In the genomic region with DNA sequence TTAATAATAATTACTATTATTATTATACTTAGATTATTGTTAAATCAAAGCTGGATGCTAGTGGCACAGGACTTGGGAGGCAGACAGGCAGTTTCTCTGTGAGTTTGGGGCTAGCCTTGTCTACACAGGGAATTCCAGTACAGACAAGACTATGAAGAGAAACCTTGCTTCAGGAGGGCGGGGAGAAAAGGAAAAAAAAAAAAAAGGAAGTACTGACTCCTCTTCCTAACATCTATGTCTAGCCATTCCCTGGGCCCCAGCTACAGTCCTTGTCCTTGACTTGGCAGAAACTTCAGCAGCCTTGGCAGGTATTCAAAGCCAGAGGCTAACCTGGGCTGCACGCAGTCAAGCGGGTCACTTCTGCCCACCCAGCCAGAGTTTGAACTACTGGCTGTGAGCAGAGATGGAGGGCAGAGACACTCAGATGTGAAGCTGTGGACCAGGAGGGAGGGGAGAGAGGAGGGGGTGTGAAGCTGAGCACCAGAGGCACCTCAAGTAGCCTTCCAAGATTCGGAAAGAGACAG, we compare ENCODE assay signal across 30 mouse cellular contexts. TPM values are rescaled to one million over a fixed set of nuclear protein-coding genes. Genes with fewer than 3 reads are reported as not detected.
DNase-seq lines count a peak whose midpoint lies in the region; ATAC-seq and TF ChIP-seq lines count a peak whose summit lies in the region.
"Had no signal": no experiment of that assay in that cellular context is flagged by ENCODE, and none has a peak within 500 bp of the region (broad histone marks: within the 10 kb centered on the region; RNA-seq: fewer than 3 reads in every experiment).

No protein-coding gene starts in this region.

- TF ChIP-seq CTCF in MEL (IDR thresholded peaks at IDR 0.05 in 2 of 3, conservative IDR thresholded peaks at IDR 0.05 in 1 of 3; ENCODE audit: control insufficient read depth in 1 of 3, insufficient read depth in 1 of 3, low read depth in 2 of 3, low read length in 3 of 3, poor library complexity in 1 of 3, severe bottlenecking in 1 of 3): no peak

- H3K27ac ChIP-seq in forebrain, embryonic 10.5 days: no peak overlapping the region
- no peak overlapping the region for H3K27ac ChIP-seq in forebrain, embryonic 13.5 days
- H3K27ac ChIP-seq in liver, embryonic 13.5 days: 0 out of 2 replicates have a peak overlapping the region, but pooled peaks have one; percentile 75
- H3K27ac ChIP-seq in liver, embryonic 12.5 days: no peak overlapping the region
- H3K27ac ChIP-seq in MEL (ENCODE audit: control insufficient read depth, low read depth, low read length): no peak overlapping the region
- H3K27ac ChIP-seq: heart, adult 2 months; heart, embryonic 13.5 days; hindbrain, embryonic 14.5 days; hindbrain, postnatal 0 days had no signal

- no peak for TF ChIP-seq POLR2A in MEL (IDR thresholded peaks at IDR 0.05; ENCODE audit: control insufficient read depth in 1 of 2, insufficient read depth in 1 of 2, low read depth in 1 of 2, low read length in 2 of 2, poor library complexity in 1 of 2)

- TF ChIP-seq RAD21 in MEL (IDR thresholded peaks at IDR 0.05; ENCODE audit: low read depth, low read length): no peak

- H3K9me3 ChIP-seq in forebrain, embryonic 10.5 days: no peaks in the 10 kb centered on the region
- H3K9me3 ChIP-seq in forebrain, embryonic 13.5 days (replicated peaks): no peaks in the 10 kb centered on the region
- no peaks in the 10 kb centered on the region for H3K9me3 ChIP-seq in liver, embryonic 13.5 days (replicated peaks)
- H3K9me3 ChIP-seq in liver, embryonic 12.5 days (replicated peaks): no peaks in the 10 kb centered on the region
- no peaks in the 10 kb centered on the region for H3K9me3 ChIP-seq in MEL (replicated peaks; ENCODE audit: insufficient read depth, low read length)
- H3K9me3 ChIP-seq: embryonic facial prominence, embryonic 15.5 days; forebrain, embryonic 12.5 days; G1E; heart, embryonic 10.5 days; heart, embryonic 13.5 days had no signal

- 82% methylated on average over 4 of the region's 4 CpGs for WGBS in forebrain, embryonic 10.5 days
- 80% methylated on average over 4 of the region's 4 CpGs for WGBS in forebrain, embryonic 13.5 days
- 52% methylated on average over 4 of the region's 4 CpGs for WGBS in liver, embryonic 13.5 days (ENCODE audit: insufficient replicate concordance)
- WGBS in liver, embryonic 12.5 days (ENCODE audit: insufficient replicate concordance): 68% methylated on average over 4 of the region's 4 CpGs

- peak overlapping the region; percentile 95; the same call in 1 of the 2 replicates for H3K4me3 ChIP-seq in forebrain, embryonic 10.5 days
- no peak overlapping the region for H3K4me3 ChIP-seq in forebrain, embryonic 13.5 days
- no peak overlapping the region for H3K4me3 ChIP-seq in liver, embryonic 13.5 days (replicated peaks)
- H3K4me3 ChIP-seq in liver, embryonic 12.5 days: no peak overlapping the region
- 0 out of 4 replicates have a peak overlapping the region, but pooled peaks of 1 of the 2 experiments have one; percentile 24 for H3K4me3 ChIP-seq in MEL (ENCODE audit: control insufficient read depth in 1 of 2, insufficient read depth in 1 of 2, low read depth in 2 of 2, low read length in 2 of 2)
- H3K4me3 ChIP-seq: forebrain, embryonic 12.5 days; heart, adult 2 months; heart, embryonic 13.5 days had no signal

- peaks cover 62% of the 10 kb centered on the region for H3K36me3 ChIP-seq in forebrain, embryonic 10.5 days (replicated peaks)
- H3K36me3 ChIP-seq in forebrain, embryonic 13.5 days (ENCODE audit: poor library complexity, severe bottlenecking): peaks cover 58% of the 10 kb centered on the region
- peaks cover 46% of the 10 kb centered on the region for H3K36me3 ChIP-seq in liver, embryonic 13.5 days
- H3K36me3 ChIP-seq in liver, embryonic 12.5 days: peaks cover 46% of the 10 kb centered on the region
- H3K36me3 ChIP-seq in MEL (ENCODE audit: control insufficient read depth in 1 of 2, insufficient read depth in 2 of 2, low read length in 2 of 2): peaks cover 0 to 22% of the 10 kb centered on the region in 2 experiments; a peak in 3 of 4 replicates

- H3K4me1 ChIP-seq in forebrain, embryonic 10.5 days: peaks cover 41% of the 10 kb centered on the region
- H3K4me1 ChIP-seq in forebrain, embryonic 13.5 days: peaks cover 24% of the 10 kb centered on the region
- peaks cover 51% of the 10 kb centered on the region for H3K4me1 ChIP-seq in liver, embryonic 13.5 days (replicated peaks)
- peaks cover 59% of the 10 kb centered on the region for H3K4me1 ChIP-seq in liver, embryonic 12.5 days
- peaks cover 9 to 39% of the 10 kb centered on the region in 2 experiments for H3K4me1 ChIP-seq in MEL (ENCODE audit: control insufficient read depth in 1 of 2, insufficient read depth in 2 of 2, low read length in 2 of 2)

- ATAC-seq in cerebellum, adult (ENCODE audit: insufficient number of reproducible peaks, low FRiP score, low TSS enrichment): no peak
- ATAC-seq in forebrain, embryonic 13.5 days: no peak
- no peak for ATAC-seq in liver, embryonic 13.5 days (ENCODE audit: low read depth)
- ATAC-seq in liver, embryonic 12.5 days: no peak
- ATAC-seq: activated CD4-positive, CD25-positive, alpha-beta regulatory T cell, adult 4 months; forebrain, embryonic 16.5 days; hindbrain, postnatal 0 days; inflammation-experienced regulatory T-cells, adult 6 months; intestine, embryonic 16.5 days had no signal

- H3K4me2 ChIP-seq in forebrain, embryonic 13.5 days: no peak overlapping the region
- no peak overlapping the region for H3K4me2 ChIP-seq in liver, embryonic 13.5 days
- H3K4me2 ChIP-seq in liver, embryonic 12.5 days: no peak overlapping the region; the same call in 1 of the 2 replicates
- H3K4me2 ChIP-seq: embryonic facial prominence, embryonic 15.5 days; hindbrain, embryonic 14.5 days had no signal

- H3K9ac ChIP-seq in forebrain, embryonic 13.5 days: no peak overlapping the region
- no peak overlapping the region for H3K9ac ChIP-seq in liver, embryonic 13.5 days
- no peak overlapping the region for H3K9ac ChIP-seq in liver, embryonic 12.5 days
- no peak overlapping the region for H3K9ac ChIP-seq in MEL (ENCODE audit: control insufficient read depth, low read depth, low read length, poor library complexity, severe bottlenecking)
- H3K9ac ChIP-seq: embryonic facial prominence, embryonic 15.5 days; forebrain, embryonic 12.5 days; heart, embryonic 13.5 days had no signal

- no peak for TF ChIP-seq EP300 in MEL (IDR thresholded peaks at IDR 0.05; ENCODE audit: low read depth in 1 of 2, low read length in 2 of 2)

- H3K27me3 ChIP-seq in forebrain, embryonic 10.5 days (ENCODE audit: poor library complexity, severe bottlenecking): no peaks in the 10 kb centered on the region
- H3K27me3 ChIP-seq in forebrain, embryonic 13.5 days: no peaks in the 10 kb centered on the region
- peaks cover 7% of the 10 kb centered on the region; the same call in 1 of the 2 replicates for H3K27me3 ChIP-seq in liver, embryonic 13.5 days
- H3K27me3 ChIP-seq in liver, embryonic 12.5 days (replicated peaks): peaks cover 8% of the 10 kb centered on the region; the same call in 1 of the 2 replicates
- H3K27me3 ChIP-seq in MEL (ENCODE audit: control insufficient read depth in 1 of 2, insufficient read depth in 2 of 2, low read length in 2 of 2): no peaks in the 10 kb centered on the region
- H3K27me3 ChIP-seq: CH12.LX; embryonic facial prominence, embryonic 15.5 days; forebrain, embryonic 12.5 days; heart, embryonic 13.5 days had no signal

- peak; percentile 58 for DNase-seq in cerebellum, adult 11-12 months
- DNase-seq in forebrain, embryonic 10.5 days (ENCODE audit: extremely low spot score, low spot score): no peak
- no peak for DNase-seq in liver, embryonic 13.5 days
- peak; percentile 51 for DNase-seq in MEL (ENCODE audit: low read depth, low spot score)
- DNase-seq: adrenal gland, postnatal 14 days; B cell, adult 2 months; cerebellum, postnatal 10 days; cerebellum, postnatal 36 days; embryo, embryonic 11 days; gastrocnemius, postnatal 10 days; gastrocnemius, postnatal 36 days; heart, adult 2 months; heart, postnatal 14 days; heart, postnatal 4 days had no signal

- H3K79me2 ChIP-seq in MEL (ENCODE audit: control insufficient read depth, insufficient read depth, low read length, poor library complexity): peaks cover 16% of the 10 kb centered on the region

RNA-seq across cellular contexts. Expression of a gene that starts 1.8 kb away (rescaled TPM):
- polyA plus RNA-seq in forebrain, embryonic 10.5 days (2016; fragmentation: Nextera tagmentation; extraction: Ambion mirVana): 6.8 and 7.0 TPM in 2 replicates
- polyA plus RNA-seq in forebrain, embryonic 13.5 days (2015; fragmentation: Nextera tagmentation; extraction: Ambion mirVana): 15.5 and 16.6 TPM in 2 replicates
- 1.0 and 1.1 TPM in 2 replicates for polyA plus RNA-seq in liver, embryonic 13.5 days (2015; fragmentation: Nextera tagmentation; extraction: Ambion mirVana)
- polyA plus RNA-seq in liver, embryonic 12.5 days (2016; fragmentation: Nextera tagmentation; extraction: Ambion mirVana): 2.1 TPM in 2 replicates
- total RNA-seq in MEL (2012; rRNA removed): 14.1 and 15.6 TPM in 2 replicates
- polyA plus RNA-seq in MEL (2012; ENCODE audit: insufficient read depth in 1 of 2, insufficient read length in 2 of 2, low read depth in 1 of 2, low replicate concordance in 2 of 2, missing spikeins in 1 of 2): 10 to 100 TPM in 1 of 2 experiments, not detected in 1; 18.8 TPM

RNA-seq across cellular contexts. Expression of a gene that starts 10.1 kb away (rescaled TPM):
- polyA plus RNA-seq in forebrain, embryonic 10.5 days (2016; fragmentation: Nextera tagmentation; extraction: Ambion mirVana): 343 and 346 TPM in 2 replicates
- 304 and 319 TPM in 2 replicates for polyA plus RNA-seq in forebrain, embryonic 13.5 days (2015; fragmentation: Nextera tagmentation; extraction: Ambion mirVana)
- polyA plus RNA-seq in liver, embryonic 13.5 days (2015; fragmentation: Nextera tagmentation; extraction: Ambion mirVana): 81.2 and 87.4 TPM in 2 replicates
- 134 and 140 TPM in 2 replicates for polyA plus RNA-seq in liver, embryonic 12.5 days (2016; fragmentation: Nextera tagmentation; extraction: Ambion mirVana)
- total RNA-seq in MEL (2012; rRNA removed): 81.4 and 86.9 TPM in 2 replicates
- polyA plus RNA-seq in MEL (2012; ENCODE audit: insufficient read depth in 1 of 2, insufficient read length in 2 of 2, low read depth in 1 of 2, low replicate concordance in 2 of 2, missing spikeins in 1 of 2): 100 to 1,000 TPM in 1 of 2 experiments, not detected in 1; 289 TPM

RNA-seq across cellular contexts. Expression of a gene that starts 17.4 kb away (rescaled TPM):
- 625 and 631 TPM in 2 replicates for polyA plus RNA-seq in forebrain, embryonic 10.5 days (2016; fragmentation: Nextera tagmentation; extraction: Ambion mirVana)
- 593 and 623 TPM in 2 replicates for polyA plus RNA-seq in forebrain, embryonic 13.5 days (2015; fragmentation: Nextera tagmentation; extraction: Ambion mirVana)
- 474 and 603 TPM in 2 replicates for polyA plus RNA-seq in liver, embryonic 13.5 days (2015; fragmentation: Nextera tagmentation; extraction: Ambion mirVana)
- 594 and 628 TPM in 2 replicates for polyA plus RNA-seq in liver, embryonic 12.5 days (2016; fragmentation: Nextera tagmentation; extraction: Ambion mirVana)
- total RNA-seq in MEL (2012; rRNA removed): 879 and 935 TPM in 2 replicates
- polyA plus RNA-seq in MEL (2012; ENCODE audit: insufficient read depth in 1 of 2, insufficient read length in 2 of 2, low read depth in 1 of 2, low replicate concordance in 2 of 2, missing spikeins in 1 of 2): 100 to 1,000 TPM in 1 of 2 experiments, not detected in 1; 481 TPM

RNA-seq across cellular contexts. Expression of a gene that starts 33.0 kb away (rescaled TPM):
- polyA plus RNA-seq in forebrain, embryonic 10.5 days (2016; fragmentation: Nextera tagmentation; extraction: Ambion mirVana): 0.43 and 0.71 TPM in 2 replicates
- polyA plus RNA-seq in forebrain, embryonic 13.5 days (2015; fragmentation: Nextera tagmentation; extraction: Ambion mirVana): 0.40 and 0.64 TPM in 2 replicates
- 0.12 TPM in 1 of 2 replicates, not detected in the other for polyA plus RNA-seq in liver, embryonic 13.5 days (2015; fragmentation: Nextera tagmentation; extraction: Ambion mirVana)
- polyA plus RNA-seq in liver, embryonic 12.5 days (2016; fragmentation: Nextera tagmentation; extraction: Ambion mirVana): 0.06 and 0.10 TPM in 2 replicates
- total RNA-seq in MEL (2012; rRNA removed): 0.19 TPM in 1 of 2 replicates, not detected in the other
- under 1 TPM in 1 of 2 experiments, not detected in 1; 0.19 TPM for polyA plus RNA-seq in MEL (2012; ENCODE audit: insufficient read depth in 1 of 2, insufficient read length in 2 of 2, low read depth in 1 of 2, low replicate concordance in 2 of 2, missing spikeins in 1 of 2)
- total RNA-seq: CH12.LX; G1E; gastrocnemius, postnatal 10 days; granulocyte monocyte progenitor cell, adult 5-6 weeks; heart, postnatal 4 days had no signal
- polyA plus RNA-seq: activated CD4-positive, CD25-positive, alpha-beta regulatory T cell, adult 4 months; G1E; heart, embryonic 13.5 days; inflammation-experienced regulatory T-cells, adult 6 months had no signal

RNA-seq across cellular contexts. Expression of a gene that starts 41.0 kb away (rescaled TPM):
- polyA plus RNA-seq in forebrain, embryonic 10.5 days (2016; fragmentation: Nextera tagmentation; extraction: Ambion mirVana): 0.27 and 0.54 TPM in 2 replicates
- 0.18 and 0.21 TPM in 2 replicates for polyA plus RNA-seq in forebrain, embryonic 13.5 days (2015; fragmentation: Nextera tagmentation; extraction: Ambion mirVana)
- polyA plus RNA-seq in liver, embryonic 13.5 days (2015; fragmentation: Nextera tagmentation; extraction: Ambion mirVana): 1.8 and 2.5 TPM in 2 replicates
- 2.4 and 2.9 TPM in 2 replicates for polyA plus RNA-seq in liver, embryonic 12.5 days (2016; fragmentation: Nextera tagmentation; extraction: Ambion mirVana)
- 2.4 and 3.9 TPM in 2 replicates for total RNA-seq in MEL (2012; rRNA removed)
- polyA plus RNA-seq in MEL (2012; ENCODE audit: insufficient read depth in 1 of 2, insufficient read length in 2 of 2, low read depth in 1 of 2, low replicate concordance in 2 of 2, missing spikeins in 1 of 2): 10 to 100 TPM in 1 of 2 experiments, not detected in 1; 16.5 TPM
- total RNA-seq: granulocyte monocyte progenitor cell, adult 5-6 weeks had no signal
- polyA plus RNA-seq: activated CD4-positive, CD25-positive, alpha-beta regulatory T cell, adult 4 months; inflammation-experienced regulatory T-cells, adult 6 months had no signal

Comparison
In these comparisons a context has a peak if more than half of its experiments do, and no peak if none do; other contexts are left out.
1. DNase-seq: peak in cerebellum, adult 11-12 months (single experiment) and MEL (single experiment); none in forebrain, embryonic 10.5 days (single experiment) and liver, embryonic 13.5 days (single experiment).